Mouse (Mus musculus) liver, embryonic 16.5 days (tissue): ENCODE results near the gene B3gnt2. TPM values are rescaled to one million over a fixed set of nuclear protein-coding genes. Genes with fewer than 3 reads are reported as not detected.
"Not testable (repeated sequence)": the region's sequence is repeated elsewhere in the genome, so short reads cannot be mapped to it uniquely, and the experiment has no call there.

ENCODE experiments used
- ATAC-seq: fragments of 200-750 bp; cut with Nextera tagmentation; 2 replicates; pipeline ENCODE4 v1.8.0; 2017; ENCODE audit warnings: low read depth, mild to moderate bottlenecking, moderate number of reproducible peaks, moderate library complexity
- H3K27ac ChIP-seq: fragments of 300-500 bp; sonication (generic); 2 replicates; pipeline ENCODE4 v1.5.1; 2014; ENCODE audit warnings: mild to moderate bottlenecking, low read length
- H3K27me3 ChIP-seq: fragments of 300-500 bp; sonication (generic); 2 replicates; pipeline ENCODE4 v1.6.1; 2014; ENCODE audit warnings: low read depth, low read length, mixed read lengths; ENCODE audit not compliant: control insufficient read depth, insufficient read depth
- H3K36me3 ChIP-seq: fragments of 300-500 bp; sonication (generic); 2 replicates; pipeline ENCODE4 v1.6.1; 2014; ENCODE audit warnings: mild to moderate bottlenecking; ENCODE audit not compliant: control insufficient read depth, insufficient read depth
- H3K4me1 ChIP-seq: fragments of 300-500 bp; sonication (generic); 2 replicates; pipeline ENCODE4 v1.6.1; 2014; ENCODE audit warnings: low read depth, low read length, mixed read lengths; ENCODE audit not compliant: control insufficient read depth
- H3K4me2 ChIP-seq: fragments of 300-500 bp; sonication (generic); 2 replicates; pipeline ENCODE4 v1.6.1; 2014; ENCODE audit warnings: low read depth, low read length, mixed read lengths
- H3K4me3 ChIP-seq: fragments of 300-500 bp; sonication (generic); 2 replicates; pipeline ENCODE4 v1.5.1; 2014; ENCODE audit warnings: low read depth, mild to moderate bottlenecking, low read length
- H3K9ac ChIP-seq: fragments of 300-500 bp; sonication (generic); 2 replicates; pipeline ENCODE4 v1.6.1; 2014; ENCODE audit warnings: low read depth, low read length
- H3K9me3 ChIP-seq: fragments of 300-500 bp; sonication (generic); replicated peaks from 2 replicates; pipeline ENCODE4 v1.6.1; 2016; ENCODE audit warnings: low read length; ENCODE audit not compliant: control insufficient read depth
- WGBS: fragments of 180-500 bp; shearing (Covaris S2); extraction: QIAGEN DNeasy Blood & Tissue Kit; methylation state at CpG from one replicate; pipeline ENCODE4 v1.1.7; 2014; ENCODE audit not compliant: insufficient replicate concordance; 5-methylcytosine and 5-hydroxymethylcytosine counted together
- polyA plus RNA-seq: library from polyadenylated mRNA; unstranded; fragments of >200 nt; fragmentation: Nextera tagmentation; extraction: Ambion mirVana; gene quantifications from 2 replicates; pipeline ENCODE4 v1.2.1, GENCODE M21; 2015

Gene B3gnt2
- polyA plus RNA-seq, 1 experiment from 2014 or later, result 6.6 TPM

DNA sequence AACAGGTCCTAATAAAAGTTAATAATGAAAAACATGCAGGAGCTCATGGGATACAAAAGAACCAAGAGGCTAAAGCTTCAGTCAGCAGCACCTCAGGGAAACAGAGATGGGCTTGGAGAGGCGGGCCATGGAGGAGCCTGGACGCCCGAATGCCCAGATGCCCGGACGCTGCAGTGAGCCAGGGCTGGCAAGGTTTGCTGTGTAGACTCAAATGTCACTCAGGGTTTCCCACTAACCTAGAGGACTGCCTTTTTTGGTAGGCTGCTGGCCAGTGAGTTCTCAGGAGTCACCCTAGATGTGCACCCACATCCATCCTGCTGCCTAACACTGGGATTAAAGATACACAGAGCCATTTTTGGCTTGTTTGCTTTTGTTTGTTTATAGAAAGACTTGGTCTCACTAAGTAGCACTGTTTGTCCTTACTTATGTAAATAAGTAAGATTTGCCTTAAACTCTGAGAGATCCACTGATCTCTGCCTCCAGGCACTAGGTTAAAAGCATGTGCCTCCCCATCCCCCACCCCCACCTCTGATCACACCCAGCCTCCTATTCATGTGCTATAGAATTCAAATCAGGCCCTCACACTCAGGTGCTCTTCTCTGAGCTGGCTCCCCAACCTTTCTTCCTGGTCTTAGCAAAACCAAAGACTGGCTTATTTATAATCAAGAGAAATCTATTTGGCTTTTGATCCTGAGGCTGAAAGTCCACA is 117.0 kb downstream of the B3gnt2 start:
- WGBS, result 79% methylated on average over 5 of the region's 5 CpGs
- H3K27me3 ChIP-seq, result no peaks in the 10 kb centered on the region
- H3K27ac ChIP-seq, result no peak overlapping the region

DNA sequence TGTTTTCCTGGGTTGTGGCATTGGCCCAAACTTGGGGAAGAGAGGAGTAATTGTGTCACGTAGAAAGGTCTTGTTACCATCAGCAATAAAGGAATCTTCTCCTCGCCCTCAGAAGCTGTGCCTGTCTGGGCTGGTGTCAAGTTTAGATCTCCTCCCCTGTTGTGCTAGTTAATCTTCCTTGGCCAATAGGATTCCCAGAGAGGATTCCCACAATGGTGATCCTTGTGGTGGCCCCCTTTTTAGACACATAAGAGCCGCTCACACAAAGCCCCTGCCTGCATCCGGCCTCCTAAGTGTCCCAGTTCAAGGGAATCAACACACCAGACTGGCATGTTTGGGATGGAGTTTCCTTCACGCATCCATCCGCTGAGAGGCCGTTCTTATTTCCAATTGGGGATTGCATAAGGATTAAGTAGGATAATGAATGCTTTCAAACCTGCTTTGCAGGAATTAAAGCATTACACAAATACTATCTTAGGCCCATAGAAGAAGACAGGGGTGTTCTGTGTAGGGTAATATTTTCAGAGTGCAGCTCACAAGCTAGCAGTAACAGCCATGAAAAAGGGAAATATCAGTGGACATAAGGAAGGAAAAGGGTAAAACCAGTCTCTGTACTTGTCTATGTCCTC is 118.6 kb downstream of the B3gnt2 start:
- H3K27me3 ChIP-seq, result no peaks in the 10 kb centered on the region
- H3K27ac ChIP-seq, result no peak overlapping the region
- no peak overlapping the region for H3K4me2 ChIP-seq
- H3K9me3 ChIP-seq, result no peaks in the 10 kb centered on the region
- no peaks in the 10 kb centered on the region for H3K4me1 ChIP-seq
- WGBS, result 67% methylated on average over 7 of the region's 7 CpGs
- no peaks in the 10 kb centered on the region for H3K36me3 ChIP-seq
- H3K9ac ChIP-seq, result no peak overlapping the region
- no peak overlapping the region for H3K4me3 ChIP-seq
- ATAC-seq, result no peak

More for the DNA sequence above, 117.0 kb downstream of the B3gnt2 start:
- Histone ChIP-seq H3K4me2 (no peak overlapping the region), H3K9me3 (no peaks in the 10 kb centered on the region), H3K4me3 (no peak overlapping the region), H3K9ac (no peak overlapping the region), H3K36me3 (no peaks in the 10 kb centered on the region), H3K4me1 (no peaks in the 10 kb centered on the region)
- no peak for ATAC-seq

DNA sequence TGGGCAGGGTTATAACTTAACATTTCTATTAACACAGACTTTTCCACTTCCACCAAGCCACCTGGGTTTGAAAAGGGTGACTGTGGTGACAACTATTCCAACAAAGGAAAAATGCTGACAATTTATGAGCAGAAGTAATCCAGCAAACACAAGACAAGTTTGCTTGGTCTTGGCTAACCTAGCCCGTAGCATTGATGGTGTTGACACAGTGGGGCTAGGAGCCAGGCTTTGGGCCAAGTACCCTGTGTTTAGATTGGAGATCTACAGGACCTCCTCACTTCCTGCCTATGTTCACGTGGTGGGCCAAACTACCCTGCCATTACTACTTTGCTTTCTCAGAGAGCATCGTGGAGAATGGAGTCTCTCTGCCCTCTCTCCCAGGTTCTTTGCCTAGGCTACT is 119.3 kb downstream of the B3gnt2 start:
- no peak overlapping the region for H3K27ac ChIP-seq
- no peak overlapping the region for H3K4me2 ChIP-seq
- no peaks in the 10 kb centered on the region for H3K4me1 ChIP-seq
- H3K9me3 ChIP-seq, result no peaks in the 10 kb centered on the region
- 48% methylated on average over 3 of the region's 3 CpGs for WGBS
- no peak overlapping the region for H3K9ac ChIP-seq
- no peak for ATAC-seq
- no peaks in the 10 kb centered on the region for H3K27me3 ChIP-seq
- H3K36me3 ChIP-seq, result no peaks in the 10 kb centered on the region
- no peak overlapping the region for H3K4me3 ChIP-seq

DNA sequence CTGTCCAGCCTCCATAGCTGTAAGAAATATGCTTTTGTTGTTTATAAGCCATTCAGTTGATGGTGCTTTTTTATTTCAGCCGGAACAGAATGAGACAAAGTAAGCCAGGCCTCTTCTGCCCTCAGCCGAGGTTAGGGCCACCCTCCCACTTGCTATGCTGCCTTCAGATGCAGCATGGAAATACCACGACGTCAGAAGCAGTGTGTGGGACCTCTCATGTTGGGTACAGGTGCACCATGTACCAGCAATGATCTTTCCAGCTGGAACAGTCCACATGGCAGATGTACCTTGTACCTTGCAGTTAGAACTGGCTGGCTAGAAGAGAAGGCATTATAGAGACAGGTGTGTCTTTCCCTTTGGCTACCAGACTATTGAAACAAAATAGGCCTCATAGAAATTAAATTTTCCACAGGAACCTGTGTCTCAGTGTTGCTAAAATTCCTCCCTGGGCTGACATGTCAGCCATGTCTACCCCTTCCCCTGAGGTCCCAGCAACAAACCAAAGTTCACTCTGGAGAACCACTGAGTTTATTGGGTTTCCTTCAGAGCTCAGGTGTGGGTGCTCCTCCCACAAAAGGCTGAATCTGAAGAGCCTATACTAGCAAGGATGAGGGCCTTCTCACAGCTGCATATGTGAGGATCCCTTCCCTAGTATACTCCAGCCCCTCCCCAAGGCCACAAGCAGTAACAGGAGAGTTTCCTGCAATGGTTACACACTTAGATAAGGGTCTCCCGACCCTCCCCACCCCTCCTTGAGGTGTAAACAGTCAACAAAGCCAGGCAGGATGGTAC is 121.1 kb downstream of the B3gnt2 start:
- Histone ChIP-seq H3K9ac (no peak overlapping the region), H3K4me2 (no peak overlapping the region), H3K9me3 (no peaks in the 10 kb centered on the region), H3K27me3 (no peaks in the 10 kb centered on the region), H3K27ac (no peak overlapping the region), H3K4me1 (no peaks in the 10 kb centered on the region), H3K4me3 (no peak overlapping the region), H3K36me3 (no peaks in the 10 kb centered on the region)
- 49% methylated on average over 5 of the region's 5 CpGs for WGBS
- ATAC-seq, result no peak

DNA sequence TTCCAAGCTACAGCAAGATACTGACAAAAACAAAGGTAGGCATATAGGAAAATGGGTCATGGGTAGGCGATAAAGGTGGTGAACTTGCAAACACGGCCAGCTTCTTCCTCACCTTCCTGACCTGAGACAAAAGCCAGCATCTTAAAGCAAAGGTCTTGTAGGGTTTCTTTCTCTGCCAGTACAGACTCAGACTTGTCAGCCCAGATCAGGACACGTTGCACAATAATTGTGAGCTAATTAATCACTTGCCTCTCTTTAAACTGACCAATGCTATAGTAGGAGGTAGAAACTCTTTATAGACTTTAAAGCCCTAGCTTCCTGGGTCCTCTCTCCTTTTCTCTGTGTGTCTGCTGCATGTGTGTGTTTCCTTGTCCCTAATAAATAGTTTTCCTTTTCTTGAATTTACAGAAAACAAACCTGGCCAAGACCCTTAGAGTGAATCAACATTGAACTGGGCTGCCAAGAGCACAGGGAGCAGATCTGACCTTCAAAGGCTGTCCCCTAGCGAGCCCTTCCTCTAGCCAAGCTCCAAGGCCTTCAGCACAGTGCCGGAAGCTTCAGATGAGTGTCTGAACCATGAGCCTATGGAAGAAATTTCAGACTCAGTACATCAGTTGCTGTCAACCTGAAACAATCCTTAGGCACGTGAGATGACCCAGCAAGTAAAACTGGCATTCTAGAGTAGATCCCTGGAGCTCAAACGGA is 124.1 kb downstream of the B3gnt2 start:
- ATAC-seq, result no peak
- Histone ChIP-seq H3K27me3 (no peaks in the 10 kb centered on the region), H3K27ac (no peak overlapping the region), H3K9ac (no peak overlapping the region), H3K4me3 (no peak overlapping the region), H3K4me2 (no peak overlapping the region), H3K9me3 (no peaks in the 10 kb centered on the region), H3K36me3 (no peaks in the 10 kb centered on the region), H3K4me1 (no peaks in the 10 kb centered on the region)
- WGBS, result 63% methylated on average over 7 of the region's 7 CpGs

- 53% methylated on average over 5 of the region's 5 CpGs for WGBS
- not testable (repeated sequence) for H3K4me3 ChIP-seq, H3K4me2 ChIP-seq, ATAC-seq, H3K4me1 ChIP-seq, H3K9ac ChIP-seq, H3K27me3 ChIP-seq, H3K9me3 ChIP-seq, H3K27ac ChIP-seq, H3K36me3 ChIP-seq
Measured at GRCm38 (mm10) chr11:22735128-22735527, 125.6 kb downstream of the B3gnt2 start.

DNA sequence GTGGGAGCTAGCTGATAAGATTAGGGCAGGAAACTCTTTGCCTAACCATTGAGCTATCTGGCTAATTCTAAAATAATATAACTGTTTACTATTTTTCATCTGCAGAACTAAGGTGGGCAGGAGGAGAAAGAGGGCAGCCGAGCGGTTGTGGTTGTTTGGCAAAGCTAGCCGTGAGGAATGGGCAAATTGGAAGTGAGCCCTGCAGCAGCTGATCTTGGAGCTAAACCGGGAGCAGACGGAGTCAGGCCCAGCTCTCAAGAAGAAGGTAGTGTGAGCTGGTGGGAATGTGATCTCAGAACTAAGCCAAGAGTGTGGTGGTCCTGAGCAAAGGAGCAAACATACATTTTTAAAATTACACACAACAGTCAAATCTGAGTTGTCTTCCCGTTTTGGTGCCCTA is 126.8 kb downstream of the B3gnt2 start:
- no peaks in the 10 kb centered on the region for H3K9me3 ChIP-seq
- no peaks in the 10 kb centered on the region for H3K36me3 ChIP-seq
- no peaks in the 10 kb centered on the region for H3K27me3 ChIP-seq
- no peaks in the 10 kb centered on the region for H3K4me1 ChIP-seq
- H3K9ac ChIP-seq, result no peak overlapping the region
- 69% methylated on average over 6 of the region's 6 CpGs for WGBS
- no peak overlapping the region for H3K4me2 ChIP-seq
- no peak overlapping the region for H3K27ac ChIP-seq
- no peak overlapping the region for H3K4me3 ChIP-seq
- ATAC-seq, result no peak

GRCm38 (mm10) chr11:22732907-22733306 is 127.9 kb downstream of the B3gnt2 start:
- Histone ChIP-seq H3K4me2 (no peak overlapping the region), H3K9me3 (no peaks in the 10 kb centered on the region), H3K27me3 (no peaks in the 10 kb centered on the region), H3K4me1 (no peaks in the 10 kb centered on the region), H3K36me3 (no peaks in the 10 kb centered on the region), H3K27ac (no peak overlapping the region), H3K9ac (no peak overlapping the region), H3K4me3 (no peak overlapping the region)
- 67% methylated on average over 4 of the region's 4 CpGs for WGBS
- ATAC-seq, result no peak
